Mouse (Mus musculus) left cerebral cortex, postnatal 36 days (tissue): ENCODE data around the gene Fcgr3. TPM values are rescaled to one million over a fixed set of nuclear protein-coding genes. Genes with fewer than 3 reads are reported as not detected.
A peak's percentile ranks its signal among the peaks of the same experiment; 100 is the strongest.
"Not testable (repeated sequence)": the region's sequence is repeated elsewhere in the genome, so short reads cannot be mapped to it uniquely, and the experiment has no call there.

Experiments used
- DNase-seq, 2 experiments: peaks; one replicate each; pipeline ENCODE4 v3.0.0; 2021 to 2022; ENCODE audit warnings: low spot score in 2 of 2, mixed read lengths in 1 of 2
- intact Hi-C: fragments of 180-260 bp; cut with DNase I; formaldehyde crosslinking; loops from one replicate; pipeline ENCODE4 v1.15.1; 2025
- total RNA-seq, 2 experiments: library from RNA; stranded (reverse); gene quantifications; 2 replicates each; pipeline ENCODE4 v1.2.3; 2021

Fcgr3 gene
- total RNA-seq, 2 experiments from 2014 or later, result 9.0 to 13.6 TPM

DNA sequence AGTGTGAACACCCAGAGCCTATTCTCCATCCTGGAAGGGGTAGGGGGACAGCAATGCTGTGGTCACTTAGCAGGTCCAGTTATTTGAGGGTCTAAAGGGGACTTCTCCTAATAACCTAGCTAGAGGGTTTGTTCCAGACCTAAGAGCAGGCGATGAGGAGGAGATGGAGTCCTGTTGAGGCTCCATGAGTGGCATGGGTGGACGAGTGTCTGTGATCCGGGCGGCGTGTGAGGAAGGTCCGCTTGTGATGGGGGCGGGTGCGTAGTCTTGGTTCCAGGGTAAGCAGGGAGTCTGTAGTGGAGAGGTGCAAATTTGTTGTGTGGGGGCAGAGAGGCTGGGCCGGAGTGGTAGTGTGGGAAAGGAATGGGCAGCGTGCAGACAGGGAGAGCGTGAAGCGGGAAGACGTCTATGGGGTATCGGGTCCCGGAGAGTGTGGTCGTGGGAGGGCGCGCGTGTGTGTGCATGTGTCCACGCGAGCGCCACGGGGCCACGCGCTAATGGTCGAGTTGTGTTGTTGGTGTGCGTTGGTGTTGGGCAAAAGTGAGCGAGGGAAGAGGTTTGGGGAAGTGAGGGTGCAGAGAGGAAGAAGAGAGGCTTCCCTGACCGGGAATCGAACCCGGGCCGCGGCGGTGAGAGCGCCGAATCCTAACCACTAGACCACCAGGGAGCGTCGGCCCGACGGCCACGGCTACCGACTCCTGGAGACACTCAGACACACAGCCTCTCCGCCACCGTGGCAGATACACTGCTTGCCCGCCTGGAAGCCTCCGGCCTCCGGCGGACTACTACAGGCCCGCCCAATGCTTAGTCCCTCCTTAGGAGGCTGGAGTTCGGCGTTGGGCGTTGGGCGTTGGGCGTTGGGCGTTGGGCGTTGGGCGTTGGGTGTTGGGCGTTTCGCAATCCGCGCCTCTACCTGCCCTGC lies 905 bp downstream of the Fcgr3 start:
- DNase-seq, result peak; percentile 65
- intact Hi-C loops, result not testable (repeated sequence)

DNA sequence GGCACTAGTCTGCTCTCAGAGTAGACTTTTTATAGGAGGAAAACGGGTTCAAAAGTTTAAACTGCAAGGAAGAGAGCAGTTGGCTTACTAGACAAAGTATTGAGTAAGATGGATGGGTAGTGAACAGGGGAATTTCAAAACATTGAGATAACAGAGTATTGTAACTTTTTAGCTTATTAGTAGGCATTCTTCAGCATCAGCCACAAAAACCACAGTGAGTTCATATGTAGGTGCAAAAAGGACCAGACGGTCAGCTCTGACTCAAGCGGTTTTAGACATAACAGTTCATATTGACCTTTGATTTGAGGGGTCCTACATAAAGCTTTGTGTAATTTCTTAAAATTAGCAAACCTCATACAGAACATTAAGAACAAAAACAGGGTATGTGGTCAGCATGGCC lies 3.2 kb downstream of the Fcgr3 start:
- DNase-seq, result no peak
- intact Hi-C loops, result no loop called here

- intact Hi-C loops, result no loop called here
- no peak for DNase-seq
These were observed 4.3 kb downstream of the Fcgr3 start for GRCm38 (mm10) chr1:171060392-171060791.

GRCm38 (mm10) chr1:171059203-171059602 lies 5.5 kb downstream of the Fcgr3 start:
- intact Hi-C loops, result no loop called here
- no peak for DNase-seq

DNA sequence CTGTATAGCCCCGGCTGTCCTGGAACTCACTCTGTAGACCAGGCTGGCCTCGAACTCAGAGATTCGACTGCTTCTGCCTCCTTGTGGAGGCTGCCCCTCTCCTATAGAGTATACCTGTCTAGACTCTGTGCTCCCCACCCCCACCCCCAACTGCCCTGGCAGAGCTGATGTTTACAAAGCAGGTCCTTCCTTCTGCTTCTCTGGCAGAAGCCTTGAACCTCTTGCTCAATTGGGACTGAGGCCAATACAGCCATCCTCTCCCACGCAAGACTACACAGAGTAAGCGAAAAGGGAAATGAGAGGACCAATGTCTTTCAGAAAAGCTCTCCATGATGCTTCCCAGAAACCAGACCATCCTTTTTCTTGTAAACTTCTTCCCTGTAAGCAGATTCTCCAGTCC lies 7.5 kb downstream of the Fcgr3 start:
- intact Hi-C loops, result no loop called here
- DNase-seq, result no peak

- intact Hi-C loops, result no loop called here
- DNase-seq, result no peak
These were observed 11.4 kb downstream of the Fcgr3 start for GRCm38 (mm10) chr1:171053305-171053704.

GRCm38 (mm10) chr1:171050774-171051173 lies 14.0 kb downstream of the Fcgr3 start:
- intact Hi-C loops, result no loop called here
- DNase-seq, result no peak

- DNase-seq, result no peak
- intact Hi-C loops, result no loop called here
These were observed 15.5 kb downstream of the Fcgr3 start for GRCm38 (mm10) chr1:171049263-171049662.

DNA sequence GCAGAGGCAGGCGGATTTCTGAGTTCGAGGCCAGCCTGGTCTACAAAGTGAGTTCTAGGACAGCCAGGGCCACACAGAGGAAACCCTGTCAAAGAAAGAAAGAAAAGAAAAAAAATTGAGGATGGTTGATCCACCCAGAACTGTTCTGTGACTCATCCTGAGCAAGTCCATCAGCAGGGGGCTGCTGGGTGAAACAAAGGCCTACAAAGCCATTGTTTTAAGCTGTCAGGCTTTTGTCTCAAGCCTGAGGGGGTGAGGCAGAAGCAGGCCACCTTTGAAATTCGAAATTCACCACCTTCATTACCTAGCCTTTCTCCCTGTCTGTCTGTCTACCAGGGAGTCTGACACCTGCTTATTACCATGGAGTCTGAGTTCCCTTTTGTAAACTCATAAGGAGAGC lies 18.2 kb downstream of the Fcgr3 start:
- no peak for DNase-seq
- intact Hi-C loops, result no loop called here

- no peak for DNase-seq
- intact Hi-C loops, result no loop called here
These were observed 19.7 kb downstream of the Fcgr3 start for GRCm38 (mm10) chr1:171045079-171045465.

- intact Hi-C loops, result no loop called here
These were observed 20.2 kb downstream of the Fcgr3 start for GRCm38 (mm10) chr1:171044365-171045078.

GRCm38 (mm10) chr1:171043594-171044153 lies 21.1 kb downstream of the Fcgr3 start:
- intact Hi-C loops, result no loop called here
- DNase-seq, result no peak

More at GRCm38 (mm10) chr1:171044365-171045078, 20.2 kb downstream of the Fcgr3 start:
- peak; percentile 85 to 87 for DNase-seq

DNA sequence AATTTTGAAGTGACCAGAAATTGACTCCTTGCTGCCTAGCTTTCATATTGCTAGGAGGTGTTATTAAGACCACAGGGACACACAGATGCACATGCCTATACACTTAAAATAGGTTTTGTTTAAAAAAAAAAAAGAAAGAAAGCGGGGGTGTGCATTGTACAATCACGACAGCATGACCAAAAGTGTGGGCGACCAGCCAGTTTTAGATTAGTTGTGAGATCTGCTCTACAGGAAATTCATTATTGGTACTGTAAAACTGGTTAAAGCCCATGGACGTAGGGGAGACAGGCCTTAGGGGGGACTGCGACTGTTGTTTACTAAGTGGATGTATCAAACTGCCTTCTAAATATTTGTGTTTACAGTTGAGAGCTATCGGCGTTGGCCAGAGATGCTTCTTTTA lies 24.9 kb downstream of the Fcgr3 start:
- intact Hi-C loops, result loop anchor here (2.0 kb wide), 1 partner anchor 63 kb away; no protein-coding TSS in a partner anchor
- no peak for DNase-seq

GRCm38 (mm10) chr1:171039135-171039534 lies 25.6 kb downstream of the Fcgr3 start:
- DNase-seq, result no peak
- intact Hi-C loops, result loop anchor here (2.0 kb wide), 1 partner anchor 64 kb away; no protein-coding TSS in a partner anchor

- intact Hi-C loops, result loop anchor here (2.0 kb wide), 1 partner anchor 65 kb away; no protein-coding TSS in a partner anchor
- DNase-seq, result peak; percentile 70 to 85
These were observed 26.6 kb downstream of the Fcgr3 start for GRCm38 (mm10) chr1:171037861-171038721.

DNA sequence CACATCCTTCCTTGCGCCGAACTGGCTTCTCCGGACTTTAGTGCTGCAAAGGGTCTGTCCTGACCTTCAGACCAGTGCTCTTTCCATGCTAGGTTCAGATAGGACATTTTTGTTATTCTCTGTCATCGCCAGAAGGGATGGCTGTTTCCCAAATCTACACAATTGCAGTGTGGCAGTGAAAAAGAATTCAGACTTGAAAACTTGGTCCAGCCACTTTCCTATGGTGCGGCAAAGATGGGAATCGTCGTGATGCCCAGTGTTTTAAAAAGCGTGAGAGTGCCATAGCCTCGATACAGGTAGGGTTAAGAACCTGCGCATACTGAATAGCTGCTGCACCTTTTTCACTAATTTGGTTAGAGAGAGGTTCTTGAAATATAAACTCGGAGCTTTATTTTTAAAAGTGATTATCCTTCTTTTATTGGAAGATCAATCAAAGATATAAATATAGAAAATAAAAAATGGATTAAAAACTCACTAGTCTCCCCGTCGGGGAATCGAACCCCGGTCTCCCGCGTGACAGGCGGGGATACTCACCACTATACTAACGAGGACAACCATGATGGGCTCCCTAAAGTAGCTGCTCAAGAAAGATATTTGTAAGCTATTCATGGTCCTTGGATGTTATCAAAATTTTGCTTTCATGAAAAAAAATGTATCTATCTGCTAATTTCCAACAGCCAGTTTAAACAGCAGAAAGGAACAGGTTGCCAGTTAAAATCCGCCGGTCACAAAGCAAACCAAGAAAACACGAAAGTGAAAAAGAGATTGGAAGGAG lies 28.0 kb downstream of the Fcgr3 start:
- intact Hi-C loops, result no loop called here
- DNase-seq, result peak; percentile 58 to 75

- DNase-seq, result no peak
- intact Hi-C loops, result no loop called here
These were observed 29.1 kb downstream of the Fcgr3 start for GRCm38 (mm10) chr1:171035611-171036010.

DNA sequence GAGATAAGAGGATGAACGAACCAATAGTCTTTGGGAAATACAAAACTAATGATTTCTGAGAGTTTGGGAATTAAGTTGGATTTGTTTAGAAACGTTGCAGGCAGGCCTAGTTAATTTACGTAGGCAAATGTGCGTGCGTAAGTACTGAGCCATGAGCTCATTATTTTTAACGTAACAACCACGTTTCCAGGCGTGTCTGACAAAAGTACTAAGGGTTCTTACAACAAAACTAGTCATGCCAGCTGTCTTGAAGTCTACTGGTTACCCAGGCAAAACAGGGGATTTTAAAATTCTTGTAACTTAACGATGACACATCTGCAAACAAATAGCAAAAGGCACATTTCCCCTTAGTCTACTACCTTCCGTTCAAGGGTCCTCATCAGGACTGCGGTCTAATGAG lies 30.5 kb downstream of the Fcgr3 start:
- intact Hi-C loops, result no loop called here

GRCm38 (mm10) chr1:171033756-171034155 lies 31.0 kb downstream of the Fcgr3 start:
- intact Hi-C loops, result no loop called here
- DNase-seq, result peak; percentile 89 to 92

More for the DNA sequence above, 30.5 kb downstream of the Fcgr3 start:
- no peak for DNase-seq
